Mouse (Mus musculus): ENCODE measurements around the gene Rhot1.

GRCm38 (mm10) chr11:80184531-80185071, 24.2 kb upstream of the Rhot1 start:
- TF ChIP-seq CTCF (IDR thresholded peaks at IDR 0.05; ENCODE audit: control insufficient read depth, insufficient read depth, insufficient replicate concordance, low read depth, low read length) (no peak), POLR2A (IDR thresholded peaks at IDR 0.05; ENCODE audit: control insufficient read depth, low read depth, low read length) (no peak)
